Mouse (Mus musculus) G1E (cell line): ENCODE results near the gene Klhdc2.

Source experiments
- CTCF ChIP-seq: IDR thresholded peaks from 2 replicates; pipeline ENCODE4 v1.5.1; 2012; ENCODE audit warnings: low read depth, low read length, inconsistent platforms, mixed read lengths
- GATA1 ChIP-seq: IDR thresholded peaks from 2 replicates; pipeline ENCODE4 v1.6.1; 2012; ENCODE audit warnings: borderline replicate concordance, low read length, inconsistent platforms, mixed read lengths
- TAL1 ChIP-seq: conservative IDR thresholded peaks from 2 replicates; pipeline ENCODE4 v1.6.1; 2012; ENCODE audit warnings: low read depth, low read length, inconsistent platforms, mixed read lengths

GRCm38 (mm10) chr12:69267956-69268632 lies 28.4 kb upstream of the Klhdc2 start:
- TF ChIP-seq CTCF (no peak), TAL1 (no peak), GATA1 (no peak)
